Mouse (Mus musculus) olfactory bulb, adult 2 months (tissue): Measurements from ENCODE around the gene Ano2.

Experiments
- CTCF ChIP-seq: fragments of 200-500 bp; IDR thresholded peaks from 2 replicates; pipeline ENCODE4 v1.5.1; 2012; ENCODE audit warnings: low read depth, mild to moderate bottlenecking, low read length, moderate library complexity; ENCODE audit not compliant: insufficient read depth
- POLR2A ChIP-seq: fragments of 200-500 bp; IDR thresholded peaks from 2 replicates; pipeline ENCODE4 v1.6.1; 2012; ENCODE audit warnings: mild to moderate bottlenecking, low read depth, low read length, moderate library complexity; ENCODE audit not compliant: insufficient read depth

DNA sequence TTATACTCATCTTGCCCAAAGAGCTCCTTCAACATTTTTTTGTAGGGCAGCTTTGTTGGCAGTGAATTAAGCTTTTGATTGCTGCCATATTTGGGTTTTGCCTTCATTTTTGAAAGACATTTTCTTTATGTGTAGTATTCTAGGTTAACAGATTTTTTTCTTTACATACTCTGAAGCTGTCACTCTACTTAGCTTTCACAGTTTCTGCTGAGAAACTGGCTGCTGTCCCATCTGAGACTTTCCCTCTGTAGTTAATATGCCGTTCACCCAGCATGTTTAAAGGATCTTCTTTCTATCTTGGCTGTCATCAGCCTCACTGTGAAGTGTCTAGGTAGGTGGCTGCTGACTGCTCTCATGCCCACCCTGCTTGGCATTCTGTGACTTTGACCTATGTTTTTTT lies 168.1 kb downstream of the Ano2 start:
- TF ChIP-seq POLR2A (no peak), CTCF (no peak)
